Mouse (Mus musculus): ENCODE measurements around the gene Cryga. TPM values are rescaled to one million over a fixed set of nuclear protein-coding genes. Genes with fewer than 3 reads are reported as not detected.

Gene Cryga
- total RNA-seq (2023): not detected in 2 replicates

GRCm38 (mm10) chr1:65103273-65103672 lies at the start of gene Cryga:
Gene Cryga (minus strand): TSS chr1:65103373.

GRCm38 (mm10) chr1:65122574-65123372 lies 19.6 kb upstream of the Cryga start, which contains the start of gene D630023F18Rik:
Gene D630023F18Rik (minus strand): TSS chr1:65123214.

GRCm38 (mm10) chr1:65119438-65119837 lies 16.3 kb upstream of the Cryga start, which contains the start of gene Gm28845:
Gene Gm28845 (minus strand): TSS chr1:65119558.

GRCm38 (mm10) chr1:65082188-65082587 lies 21.0 kb downstream of the Cryga start, which contains the start of gene Crygb:
Gene Crygb (minus strand): TSS chr1:65082288.

GRCm38 (mm10) chr1:65073589-65073988 lies 29.6 kb downstream of the Cryga start, which contains the start of gene Crygc:
Gene Crygc (minus strand): TSS chr1:65073689.

GRCm38 (mm10) chr1:65063352-65063751 lies 39.8 kb downstream of the Cryga start, which contains the start of gene Crygd:
Gene Crygd (minus strand): TSS chr1:65063452.

GRCm38 (mm10) chr1:65050952-65051351 lies 52.2 kb downstream of the Cryga start, which contains the start of gene Cryge:
Gene Cryge (minus strand): TSS chr1:65051149.

Other genes starting within 250 kb of the Cryga start
- 62.6 and 95.9 TPM in 2 replicates for gene Plekhm3, start 146.5 kb downstream of the Cryga start, total RNA-seq (2023)
- gene Akr1cl, start 70.6 kb downstream of the Cryga start, total RNA-seq (2023): not detected in 2 replicates
- not detected in 2 replicates for gene Cryge, start 52.2 kb downstream of the Cryga start, total RNA-seq (2023)
- not detected in 2 replicates for gene Crygd, start 39.9 kb downstream of the Cryga start, total RNA-seq (2023)
- not detected in 2 replicates for gene Crygc, start 29.7 kb downstream of the Cryga start, total RNA-seq (2023)
- not detected in 2 replicates for gene Crygb, start 21.1 kb downstream of the Cryga start, total RNA-seq (2023)
- gene Gm28845, start 16.2 kb upstream of the Cryga start, total RNA-seq (2023): not detected in 2 replicates
- 0.41 and 0.95 TPM in 2 replicates for gene D630023F18Rik, start 19.8 kb upstream of the Cryga start, total RNA-seq (2023)
- 40.2 and 52.6 TPM in 2 replicates for gene Idh1, start 83.1 kb upstream of the Cryga start, total RNA-seq (2023)
- 32.8 and 40.9 TPM in 2 replicates for gene Pikfyve, start 83.3 kb upstream of the Cryga start, total RNA-seq (2023)
- gene Pth2r, start 178.7 kb upstream of the Cryga start, total RNA-seq (2023): not detected in 2 replicates